Mouse (Mus musculus) heart, adult 8-10 months (tissue): Measurements from ENCODE around the gene Bcl11b. TPM values are rescaled to one million over a fixed set of nuclear protein-coding genes. Genes with fewer than 3 reads are reported as not detected.

Experiments
- DNase-seq: peaks from one replicate; pipeline ENCODE4 v3.0.0; 2022; ENCODE audit warnings: low spot score
- total RNA-seq, 4 experiments: library from RNA; stranded (reverse); gene quantifications; 2 replicates each; pipeline ENCODE4 v1.2.4; 2022

Bcl11b gene
- total RNA-seq, 4 experiments from 2014 or later, result 0.75 to 1.8 (median 0.99) TPM

GRCm38 (mm10) chr12:107998746-107999145, 4.7 kb downstream of the Bcl11b start:
- DNase-seq, result peak; percentile 42

- no peak for DNase-seq
Measured at GRCm38 (mm10) chr12:107997901-107998300, 5.5 kb downstream of the Bcl11b start.

GRCm38 (mm10) chr12:107997241-107997640, 6.2 kb downstream of the Bcl11b start:
- DNase-seq, result no peak

- DNase-seq, result no peak
Measured at GRCm38 (mm10) chr12:107996773-107997172, 6.6 kb downstream of the Bcl11b start.

- DNase-seq, result no peak
Measured at GRCm38 (mm10) chr12:107996216-107996615, 7.2 kb downstream of the Bcl11b start.

- no peak for DNase-seq
Measured at GRCm38 (mm10) chr12:107994421-107994820, 9.0 kb downstream of the Bcl11b start.

GRCm38 (mm10) chr12:107993029-107993428, 10.4 kb downstream of the Bcl11b start:
- no peak for DNase-seq

- DNase-seq, result no peak
Measured at GRCm38 (mm10) chr12:107991191-107991590, 12.2 kb downstream of the Bcl11b start.

- DNase-seq, result peak; percentile 41
Measured at GRCm38 (mm10) chr12:107983211-107983610, 20.2 kb downstream of the Bcl11b start.

- DNase-seq, result no peak
Measured at GRCm38 (mm10) chr12:107982306-107982705, 21.1 kb downstream of the Bcl11b start.

GRCm38 (mm10) chr12:107981231-107981630, 22.2 kb downstream of the Bcl11b start:
- DNase-seq, result no peak

GRCm38 (mm10) chr12:107980261-107980961, 23.0 kb downstream of the Bcl11b start:
- DNase-seq, result no peak

GRCm38 (mm10) chr12:107979710-107980260, 23.6 kb downstream of the Bcl11b start:
- DNase-seq, result peak; percentile 14

- no peak for DNase-seq
Measured at GRCm38 (mm10) chr12:107978736-107979255, 24.6 kb downstream of the Bcl11b start.

GRCm38 (mm10) chr12:107978063-107978462, 25.3 kb downstream of the Bcl11b start:
- DNase-seq, result no peak

- DNase-seq, result no peak
Measured at GRCm38 (mm10) chr12:107977534-107977933, 25.9 kb downstream of the Bcl11b start.

GRCm38 (mm10) chr12:107977086-107977485, 26.3 kb downstream of the Bcl11b start:
- DNase-seq, result no peak

- no peak for DNase-seq
Measured at GRCm38 (mm10) chr12:107976571-107977001, 26.8 kb downstream of the Bcl11b start.

- DNase-seq, result no peak
Measured at GRCm38 (mm10) chr12:107975897-107976570, 27.4 kb downstream of the Bcl11b start.

GRCm38 (mm10) chr12:107975479-107975896, 27.9 kb downstream of the Bcl11b start:
- DNase-seq, result no peak

- no peak for DNase-seq
Measured at GRCm38 (mm10) chr12:107974504-107974903, 28.9 kb downstream of the Bcl11b start.

- DNase-seq, result no peak
Measured at GRCm38 (mm10) chr12:107973556-107974140, 29.8 kb downstream of the Bcl11b start.
